Mouse (Mus musculus): Measurements from ENCODE around the gene Irf7. TPM values are rescaled to one million over a fixed set of nuclear protein-coding genes. Genes with fewer than 3 reads are reported as not detected.

Irf7 gene
- polyA plus RNA-seq, 1 experiment from 2014 or later = 2.8 TPM

- Histone ChIP-seq H3K9ac (ENCODE audit: low read length) (no peak overlapping the region), H3K4me2 (ENCODE audit: low read length) (no peak overlapping the region), H3K27ac (replicated peaks in 1 of 2; ENCODE audit: control insufficient read depth in 1 of 2, insufficient read depth in 1 of 2, low read depth in 2 of 2, low read length in 2 of 2) (no peak overlapping the region), H3K36me3 (ENCODE audit: control insufficient read depth, insufficient read depth, low read length) (no peaks in the 10 kb centered on the region), H3K27me3 (ENCODE audit: control insufficient read depth, insufficient read depth, low read length) (peaks cover 17% of the 10 kb centered on the region; the same call in 1 of the 2 replicates), H3K9me3 (ENCODE audit: control insufficient read depth, low read length) (no peaks in the 10 kb centered on the region), H3K4me3 (ENCODE audit: control insufficient read depth in 1 of 2, insufficient read depth in 1 of 2, low read depth in 1 of 2, low read length in 2 of 2) (no peak overlapping the region), H3K4me1 (ENCODE audit: control insufficient read depth in 2 of 2, insufficient read depth in 2 of 2, low read length in 2 of 2) (peaks cover 2 to 12% of the 10 kb centered on the region in 2 experiments; a peak in 3 of 4 replicates)
- WGBS = 78% methylated on average over 4 of the region's 4 CpGs
- no peak for ATAC-seq (ENCODE audit: insufficient number of reproducible peaks, insufficient read depth, low FRiP score, low read depth)
These were observed 16.5 kb upstream of the Irf7 start for GRCm38 (mm10) chr7:141282756-141283155.

GRCm38 (mm10) chr7:141281442-141281841 lies 15.2 kb upstream of the Irf7 start:
- no peak overlapping the region for H3K9ac ChIP-seq (ENCODE audit: low read length)
- WGBS = 80% methylated on average over 6 of the region's 6 CpGs
- peaks cover 2 to 12% of the 10 kb centered on the region in 2 experiments; a peak in 3 of 4 replicates for H3K4me1 ChIP-seq (ENCODE audit: control insufficient read depth in 2 of 2, insufficient read depth in 2 of 2, low read length in 2 of 2)
- ATAC-seq (ENCODE audit: insufficient number of reproducible peaks, insufficient read depth, low FRiP score, low read depth) = no peak
- H3K4me3 ChIP-seq (ENCODE audit: control insufficient read depth in 1 of 2, insufficient read depth in 1 of 2, low read depth in 1 of 2, low read length in 2 of 2) = no peak overlapping the region
- H3K9me3 ChIP-seq (ENCODE audit: control insufficient read depth, low read length) = no peaks in the 10 kb centered on the region
- H3K4me2 ChIP-seq (ENCODE audit: low read length) = no peak overlapping the region
- peaks cover 17% of the 10 kb centered on the region; the same call in 1 of the 2 replicates for H3K27me3 ChIP-seq (ENCODE audit: control insufficient read depth, insufficient read depth, low read length)
- no peak overlapping the region for H3K27ac ChIP-seq (replicated peaks in 1 of 2; ENCODE audit: control insufficient read depth in 1 of 2, insufficient read depth in 1 of 2, low read depth in 2 of 2, low read length in 2 of 2)
- H3K36me3 ChIP-seq (ENCODE audit: control insufficient read depth, insufficient read depth, low read length) = no peaks in the 10 kb centered on the region

- no peaks in the 10 kb centered on the region for H3K9me3 ChIP-seq (ENCODE audit: control insufficient read depth, low read length)
- H3K27ac ChIP-seq (replicated peaks in 1 of 2; ENCODE audit: control insufficient read depth in 1 of 2, insufficient read depth in 1 of 2, low read depth in 2 of 2, low read length in 2 of 2) = no peak within 1 kb of the TSS
- peaks cover 2 to 12% of the 10 kb centered on the region in 2 experiments; a peak in 3 of 4 replicates for H3K4me1 ChIP-seq (ENCODE audit: control insufficient read depth in 2 of 2, insufficient read depth in 2 of 2, low read length in 2 of 2)
- no peaks in the 10 kb centered on the region for H3K36me3 ChIP-seq (ENCODE audit: control insufficient read depth, insufficient read depth, low read length)
- 3% methylated on average over 46 of the region's 46 CpGs for WGBS
- ATAC-seq (ENCODE audit: insufficient number of reproducible peaks, insufficient read depth, low FRiP score, low read depth) = peak; percentile 41
- peak within 1 kb of the TSS; percentile 42 to 47 for H3K4me3 ChIP-seq (ENCODE audit: control insufficient read depth in 1 of 2, insufficient read depth in 1 of 2, low read depth in 1 of 2, low read length in 2 of 2)
- peak within 1 kb of the TSS; percentile 98 for H3K4me2 ChIP-seq (ENCODE audit: low read length)
- peak within 1 kb of the TSS; percentile 57 for H3K9ac ChIP-seq (ENCODE audit: low read length)
- H3K27me3 ChIP-seq (ENCODE audit: control insufficient read depth, insufficient read depth, low read length) = peaks cover 17% of the 10 kb centered on the region; the same call in 1 of the 2 replicates
These were observed 12.7 kb upstream of the Irf7 start, which contains the start of gene Sct for GRCm38 (mm10) chr7:141278766-141279590. Sct (minus strand) TSS chr7:141279133.

- H3K9ac ChIP-seq (ENCODE audit: low read length) = no peak overlapping the region
- H3K36me3 ChIP-seq (ENCODE audit: control insufficient read depth, insufficient read depth, low read length) = no peaks in the 10 kb centered on the region
- H3K4me2 ChIP-seq (ENCODE audit: low read length) = peak overlapping the region; percentile 98
- 77% methylated on average over 11 of the region's 11 CpGs for WGBS
- no peak overlapping the region for H3K27ac ChIP-seq (replicated peaks in 1 of 2; ENCODE audit: control insufficient read depth in 1 of 2, insufficient read depth in 1 of 2, low read depth in 2 of 2, low read length in 2 of 2)
- no peak overlapping the region; a peak in 1 of 4 replicates for H3K4me3 ChIP-seq (ENCODE audit: control insufficient read depth in 1 of 2, insufficient read depth in 1 of 2, low read depth in 1 of 2, low read length in 2 of 2)
- H3K9me3 ChIP-seq (ENCODE audit: control insufficient read depth, low read length) = no peaks in the 10 kb centered on the region
- ATAC-seq (ENCODE audit: insufficient number of reproducible peaks, insufficient read depth, low FRiP score, low read depth) = no peak
- peaks cover 17% of the 10 kb centered on the region; the same call in 1 of the 2 replicates for H3K27me3 ChIP-seq (ENCODE audit: control insufficient read depth, insufficient read depth, low read length)
- peaks cover 2 to 12% of the 10 kb centered on the region in 2 experiments; a peak in 3 of 4 replicates for H3K4me1 ChIP-seq (ENCODE audit: control insufficient read depth in 2 of 2, insufficient read depth in 2 of 2, low read length in 2 of 2)
These were observed 11.7 kb upstream of the Irf7 start for GRCm38 (mm10) chr7:141277701-141278678.

GRCm38 (mm10) chr7:141276546-141276945 lies 10.3 kb upstream of the Irf7 start, which contains the start of gene Cdhr5:
Cdhr5 (minus strand) TSS chr7:141276786.
- H3K4me3 ChIP-seq (ENCODE audit: control insufficient read depth in 1 of 2, insufficient read depth in 1 of 2, low read depth in 1 of 2, low read length in 2 of 2) = no peak within 1 kb of the TSS
- H3K27me3 ChIP-seq (ENCODE audit: control insufficient read depth, insufficient read depth, low read length) = peaks cover 17% of the 10 kb centered on the region; the same call in 1 of the 2 replicates
- no peak within 1 kb of the TSS for H3K4me2 ChIP-seq (ENCODE audit: low read length)
- H3K27ac ChIP-seq (replicated peaks in 1 of 2; ENCODE audit: control insufficient read depth in 1 of 2, insufficient read depth in 1 of 2, low read depth in 2 of 2, low read length in 2 of 2) = no peak within 1 kb of the TSS
- peaks cover 2 to 12% of the 10 kb centered on the region in 2 experiments; a peak in 3 of 4 replicates for H3K4me1 ChIP-seq (ENCODE audit: control insufficient read depth in 2 of 2, insufficient read depth in 2 of 2, low read length in 2 of 2)
- 81% methylated on average over 11 of the region's 11 CpGs for WGBS
- no peaks in the 10 kb centered on the region for H3K36me3 ChIP-seq (ENCODE audit: control insufficient read depth, insufficient read depth, low read length)
- H3K9me3 ChIP-seq (ENCODE audit: control insufficient read depth, low read length) = no peaks in the 10 kb centered on the region
- no peak for ATAC-seq (ENCODE audit: insufficient number of reproducible peaks, insufficient read depth, low FRiP score, low read depth)
- H3K9ac ChIP-seq (ENCODE audit: low read length) = no peak within 1 kb of the TSS

GRCm38 (mm10) chr7:141275356-141275755 lies 9.1 kb upstream of the Irf7 start:
- H3K9me3 ChIP-seq (ENCODE audit: control insufficient read depth, low read length) = no peaks in the 10 kb centered on the region
- no peaks in the 10 kb centered on the region for H3K36me3 ChIP-seq (ENCODE audit: control insufficient read depth, insufficient read depth, low read length)
- H3K4me2 ChIP-seq (ENCODE audit: low read length) = no peak overlapping the region
- no peak overlapping the region for H3K27ac ChIP-seq (replicated peaks in 1 of 2; ENCODE audit: control insufficient read depth in 1 of 2, insufficient read depth in 1 of 2, low read depth in 2 of 2, low read length in 2 of 2)
- H3K27me3 ChIP-seq (ENCODE audit: control insufficient read depth, insufficient read depth, low read length) = peaks cover 17% of the 10 kb centered on the region; the same call in 1 of the 2 replicates
- no peak for ATAC-seq (ENCODE audit: insufficient number of reproducible peaks, insufficient read depth, low FRiP score, low read depth)
- H3K4me3 ChIP-seq (ENCODE audit: control insufficient read depth in 1 of 2, insufficient read depth in 1 of 2, low read depth in 1 of 2, low read length in 2 of 2) = no peak overlapping the region
- no peak overlapping the region for H3K9ac ChIP-seq (ENCODE audit: low read length)
- WGBS = 83% methylated on average over 9 of the region's 9 CpGs
- peaks cover 2 to 12% of the 10 kb centered on the region in 2 experiments; a peak in 3 of 4 replicates for H3K4me1 ChIP-seq (ENCODE audit: control insufficient read depth in 2 of 2, insufficient read depth in 2 of 2, low read length in 2 of 2)

- Histone ChIP-seq H3K27me3 (ENCODE audit: control insufficient read depth, insufficient read depth, low read length) (no peaks in the 10 kb centered on the region), H3K4me3 (ENCODE audit: control insufficient read depth in 1 of 2, insufficient read depth in 1 of 2, low read depth in 1 of 2, low read length in 2 of 2) (no peak overlapping the region), H3K4me2 (ENCODE audit: low read length) (no peak overlapping the region), H3K9ac (ENCODE audit: low read length) (no peak overlapping the region), H3K9me3 (ENCODE audit: control insufficient read depth, low read length) (no peaks in the 10 kb centered on the region), H3K36me3 (ENCODE audit: control insufficient read depth, insufficient read depth, low read length) (no peaks in the 10 kb centered on the region), H3K4me1 (ENCODE audit: control insufficient read depth in 2 of 2, insufficient read depth in 2 of 2, low read length in 2 of 2) (peaks cover 5 to 7% of the 10 kb centered on the region in 2 experiments; a peak in 2 of 4 replicates), H3K27ac (replicated peaks in 1 of 2; ENCODE audit: control insufficient read depth in 1 of 2, insufficient read depth in 1 of 2, low read depth in 2 of 2, low read length in 2 of 2) (no peak overlapping the region)
- 80% methylated on average over 3 of the region's 3 CpGs for WGBS
- no peak for ATAC-seq (ENCODE audit: insufficient number of reproducible peaks, insufficient read depth, low FRiP score, low read depth)
These were observed 4.3 kb upstream of the Irf7 start for GRCm38 (mm10) chr7:141270631-141271030.
